Mouse (Mus musculus) heart, embryonic 14.5 days (tissue): ENCODE measurements around the gene Pik3r1. TPM values are rescaled to one million over a fixed set of nuclear protein-coding genes. Genes with fewer than 3 reads are reported as not detected.
A peak's percentile ranks its signal among the peaks of the same experiment; 100 is the strongest.

Experiments
- ATAC-seq: fragments of 200-750 bp; cut with Nextera tagmentation; 2 replicates; pipeline ENCODE4 v1.8.0; 2017; ENCODE audit warnings: low read depth, moderate TSS enrichment; ENCODE audit not compliant: insufficient number of reproducible peaks, insufficient read depth, low FRiP score
- H3K27ac ChIP-seq, 2 experiments: fragments of 200-500 bp in 1 of 2; fragments of 300-500 bp in 1 of 2; sonication (generic) in 1 of 2; replicated peaks in 1 of 2; 2 replicates each; pipeline ENCODE4 v1.5.1; 2012 to 2014; ENCODE audit warnings: low read depth in 2 of 2, low read length in 2 of 2, control low read depth in 1 of 2, mild to moderate bottlenecking in 1 of 2, mixed read lengths in 1 of 2; ENCODE audit not compliant: control insufficient read depth in 1 of 2, insufficient read depth in 1 of 2
- H3K27me3 ChIP-seq: fragments of 300-500 bp; sonication (generic); 2 replicates; pipeline ENCODE4 v1.6.1; 2014; ENCODE audit warnings: mild to moderate bottlenecking, low read length, control low read depth; ENCODE audit not compliant: control insufficient read depth, insufficient read depth
- H3K36me3 ChIP-seq: fragments of 300-500 bp; sonication (generic); 2 replicates; pipeline ENCODE4 v1.6.1; 2014; ENCODE audit warnings: mild to moderate bottlenecking, control low read depth, low read length, mixed read lengths; ENCODE audit not compliant: control insufficient read depth, insufficient read depth
- H3K4me1 ChIP-seq, 2 experiments: fragments of 200-500 bp in 1 of 2; fragments of 300-500 bp in 1 of 2; sonication (generic) in 1 of 2; 2 replicates each; pipeline ENCODE4 v1.6.1; 2012 to 2014; ENCODE audit warnings: low read length in 2 of 2, control low read depth in 1 of 2, mixed read lengths in 1 of 2; ENCODE audit not compliant: control insufficient read depth in 2 of 2, insufficient read depth in 2 of 2
- H3K4me2 ChIP-seq: fragments of 300-500 bp; sonication (generic); 2 replicates; pipeline ENCODE4 v1.6.1; 2014; ENCODE audit warnings: mild to moderate bottlenecking, low read length
- H3K4me3 ChIP-seq, 2 experiments: fragments of 200-500 bp in 1 of 2; fragments of 300-500 bp in 1 of 2; sonication (generic) in 1 of 2; 2 replicates each; pipeline ENCODE4 v1.5.1; 2012 to 2014; ENCODE audit warnings: low read length in 2 of 2, mild to moderate bottlenecking in 2 of 2, control low read depth in 1 of 2, low read depth in 1 of 2, moderate library complexity in 1 of 2; ENCODE audit not compliant: control insufficient read depth in 1 of 2, insufficient read depth in 1 of 2
- H3K9ac ChIP-seq: fragments of 300-500 bp; sonication (generic); 2 replicates; pipeline ENCODE4 v1.6.1; 2014; ENCODE audit warnings: mild to moderate bottlenecking, low read length
- H3K9me3 ChIP-seq: fragments of 300-500 bp; sonication (generic); 2 replicates; pipeline ENCODE4 v1.6.1; 2016; ENCODE audit warnings: low read length, control low read depth; ENCODE audit not compliant: control insufficient read depth
- WGBS: fragments of 180-500 bp; shearing (Covaris S2); extraction: QIAGEN DNeasy Blood & Tissue Kit; methylation state at CpG from one replicate; pipeline ENCODE4 v1.1.7; 2014; 5-methylcytosine and 5-hydroxymethylcytosine counted together
- polyA plus RNA-seq: library from polyadenylated mRNA; unstranded; fragments of >200 nt; fragmentation: Nextera tagmentation; extraction: Ambion mirVana; gene quantifications from 2 replicates; pipeline ENCODE4 v1.2.1, GENCODE M21; 2014

Gene Pik3r1
- polyA plus RNA-seq, 1 experiment from 2014 or later: 23.2 TPM

DNA sequence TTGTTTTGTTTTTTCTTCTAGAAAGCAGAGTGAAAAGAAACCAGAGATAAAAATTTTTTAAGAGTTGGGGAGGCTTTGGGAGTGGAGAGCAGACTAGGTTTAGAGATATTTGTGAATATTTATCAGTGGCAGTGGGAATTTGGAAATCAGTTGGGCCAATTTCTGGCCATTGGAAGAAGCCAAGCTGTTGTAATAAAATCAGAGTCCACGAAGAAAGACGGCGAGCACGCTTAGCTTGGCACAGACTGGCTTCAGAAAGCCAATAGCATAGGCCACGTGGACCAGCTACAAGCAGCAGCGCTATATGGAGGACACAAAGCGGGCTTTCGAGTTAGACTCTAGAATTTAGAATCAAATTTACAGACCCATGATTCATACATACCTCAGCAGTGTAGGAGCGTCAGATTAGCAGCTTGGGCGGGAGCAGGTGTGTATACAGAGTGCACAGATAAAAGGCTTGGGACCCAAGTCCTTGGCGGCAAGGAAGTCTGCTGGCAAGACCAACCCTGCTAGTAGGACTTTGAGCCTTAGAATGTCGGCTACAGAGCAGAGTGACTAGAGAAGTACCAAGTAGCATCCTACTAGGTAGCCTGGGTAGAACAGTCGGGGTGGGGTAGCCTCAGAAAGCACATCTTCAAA, 16.8 kb upstream of the Pik3r1 start:
- H3K36me3 ChIP-seq: no peaks in the 10 kb centered on the region
- H3K4me2 ChIP-seq: no peak overlapping the region
- ATAC-seq: no peak
- no peak overlapping the region for H3K4me3 ChIP-seq
- no peaks in the 10 kb centered on the region for H3K9me3 ChIP-seq
- 89% methylated on average over 13 of the region's 13 CpGs for WGBS
- no peaks in the 10 kb centered on the region for H3K4me1 ChIP-seq
- H3K9ac ChIP-seq: no peak overlapping the region
- H3K27ac ChIP-seq: no peak overlapping the region
- no peaks in the 10 kb centered on the region for H3K27me3 ChIP-seq

DNA sequence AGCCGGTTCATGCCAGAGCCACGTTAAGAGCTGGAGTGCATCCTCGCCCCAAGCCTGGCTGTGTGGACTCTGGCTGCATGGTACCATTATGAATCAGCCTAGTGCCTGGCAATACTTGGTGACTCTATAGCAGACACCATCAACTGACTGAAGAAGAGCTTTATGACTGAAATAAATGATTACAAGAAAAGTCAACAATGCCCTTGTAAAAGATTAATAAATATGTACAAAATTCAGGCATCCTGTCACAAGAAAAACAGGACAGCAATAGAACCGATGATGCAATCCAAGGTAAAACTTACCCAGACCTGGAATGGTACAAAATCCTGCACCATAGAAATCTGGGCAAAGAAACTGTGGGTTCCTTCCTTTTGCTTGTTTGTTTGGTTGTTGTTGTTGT, 11.0 kb upstream of the Pik3r1 start:
- no peak for ATAC-seq
- no peak overlapping the region for H3K27ac ChIP-seq
- H3K4me1 ChIP-seq: no peaks in the 10 kb centered on the region
- no peaks in the 10 kb centered on the region for H3K36me3 ChIP-seq
- H3K9ac ChIP-seq: no peak overlapping the region
- WGBS: 87% methylated on average over 4 of the region's 4 CpGs
- H3K4me2 ChIP-seq: no peak overlapping the region
- no peaks in the 10 kb centered on the region for H3K9me3 ChIP-seq
- H3K4me3 ChIP-seq: no peak overlapping the region
- H3K27me3 ChIP-seq: no peaks in the 10 kb centered on the region

DNA sequence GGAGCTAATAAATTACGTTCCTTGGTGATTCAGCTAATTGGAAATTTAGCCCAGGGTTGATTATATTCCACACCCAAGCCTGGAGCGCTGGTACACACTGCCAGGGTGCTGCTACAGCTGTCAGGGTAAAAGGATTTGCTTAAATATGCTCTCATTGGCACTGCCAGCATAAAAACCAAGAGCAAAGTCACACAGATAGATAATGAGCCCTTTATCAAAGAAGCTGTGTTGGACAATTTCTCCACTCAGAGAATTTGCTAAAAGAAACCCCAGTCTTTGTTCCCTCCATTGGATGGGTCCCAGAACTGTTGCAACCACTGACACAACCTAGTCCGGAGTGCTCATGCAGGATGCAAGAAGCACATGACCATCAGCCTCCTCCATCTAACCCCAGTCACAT, 9.8 kb upstream of the Pik3r1 start:
- H3K4me1 ChIP-seq: no peaks in the 10 kb centered on the region
- no peaks in the 10 kb centered on the region for H3K36me3 ChIP-seq
- H3K4me3 ChIP-seq: no peak overlapping the region
- 79% methylated on average over 3 of the region's 3 CpGs for WGBS
- ATAC-seq: no peak
- H3K9me3 ChIP-seq: no peaks in the 10 kb centered on the region
- H3K4me2 ChIP-seq: no peak overlapping the region
- no peak overlapping the region for H3K27ac ChIP-seq
- H3K27me3 ChIP-seq: no peaks in the 10 kb centered on the region
- H3K9ac ChIP-seq: no peak overlapping the region

DNA sequence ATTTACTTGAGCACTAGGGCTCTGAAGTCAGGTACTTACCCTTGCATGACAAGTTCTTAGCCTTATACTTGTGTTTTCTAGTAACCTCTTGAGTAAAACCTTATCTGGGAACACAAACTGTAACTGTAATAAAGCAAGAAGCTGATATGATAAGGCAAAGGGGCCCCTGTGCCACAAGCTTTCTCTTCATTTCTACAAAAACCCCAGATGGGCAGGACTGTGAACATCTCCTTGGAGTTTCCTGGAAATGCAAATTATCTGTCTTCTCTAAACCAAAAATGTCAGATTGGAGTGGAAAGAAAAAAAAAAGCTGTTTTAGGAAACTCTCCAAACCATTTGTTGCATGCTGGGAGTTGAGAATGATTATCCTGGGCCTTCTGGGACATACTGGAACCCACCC, 3.1 kb upstream of the Pik3r1 start:
- Histone ChIP-seq H3K9ac (no peak overlapping the region), H3K4me3 (no peak overlapping the region), H3K27me3 (no peaks in the 10 kb centered on the region), H3K27ac (no peak overlapping the region), H3K4me2 (no peak overlapping the region), H3K4me1 (peaks cover 4 to 9% of the 10 kb centered on the region in 2 experiments), H3K36me3 (no peaks in the 10 kb centered on the region), H3K9me3 (no peaks in the 10 kb centered on the region)
- ATAC-seq: no peak

DNA sequence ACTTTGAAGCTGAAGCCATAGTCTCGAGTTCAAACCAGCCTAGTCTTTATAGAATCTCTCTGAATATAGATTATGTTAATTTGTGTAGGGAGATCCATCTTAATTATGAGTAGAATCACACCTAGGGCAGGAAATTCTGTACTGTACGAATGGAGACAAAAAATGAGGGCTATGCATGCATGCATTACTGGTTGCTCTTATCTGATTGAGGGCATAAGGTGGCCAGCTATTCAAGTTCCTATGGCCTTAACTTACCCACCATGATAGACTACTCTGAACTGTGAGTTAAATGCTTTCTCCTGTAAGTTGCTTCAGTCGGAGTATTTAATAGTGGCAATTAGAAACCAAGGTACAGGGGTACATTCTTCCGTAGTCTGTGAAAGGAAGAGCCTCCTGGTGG, 1.9 kb upstream of the Pik3r1 start:
- no peak overlapping the region for H3K4me2 ChIP-seq
- no peak for ATAC-seq
- H3K27me3 ChIP-seq: no peaks in the 10 kb centered on the region
- H3K36me3 ChIP-seq: no peaks in the 10 kb centered on the region
- H3K4me1 ChIP-seq: peaks cover 7 to 20% of the 10 kb centered on the region in 2 experiments
- no peaks in the 10 kb centered on the region for H3K9me3 ChIP-seq
- H3K9ac ChIP-seq: no peak overlapping the region
- 91% methylated on average over 4 of the region's 4 CpGs for WGBS
- no peak overlapping the region for H3K27ac ChIP-seq
- no peak overlapping the region for H3K4me3 ChIP-seq

DNA sequence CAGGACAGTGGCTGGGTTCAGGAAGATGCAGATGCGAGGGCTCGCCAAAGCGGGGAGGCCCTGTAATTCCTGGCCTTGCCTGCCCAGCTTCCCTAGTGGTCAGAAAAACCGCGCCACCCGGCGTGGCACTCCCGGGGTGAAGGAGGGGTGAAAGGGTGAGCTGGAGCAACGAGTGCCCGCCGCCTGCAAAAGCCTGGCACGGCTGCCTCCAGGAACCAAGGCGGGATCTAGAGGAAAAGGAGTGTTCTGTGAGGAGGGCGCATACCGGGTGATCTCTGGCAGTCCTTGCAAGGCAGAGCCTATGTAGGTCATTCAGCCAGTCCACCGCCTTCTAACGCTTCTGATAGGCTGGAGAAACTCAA, 594 bp upstream of the Pik3r1 start:
- Histone ChIP-seq H3K27ac (peak overlapping the region; percentile 90 to 95), H3K4me1 (peaks cover 11 to 30% of the 10 kb centered on the region in 2 experiments), H3K36me3 (no peaks in the 10 kb centered on the region), H3K9ac (peak overlapping the region; percentile 75), H3K4me2 (peak overlapping the region; percentile 92), H3K27me3 (no peaks in the 10 kb centered on the region), H3K9me3 (no peaks in the 10 kb centered on the region), H3K4me3 (peak overlapping the region; percentile 72 to 99)
- under 1% methylated on average over 17 of the region's 17 CpGs for WGBS
- peak; percentile 31; the same call in 1 of the 2 replicates for ATAC-seq

DNA sequence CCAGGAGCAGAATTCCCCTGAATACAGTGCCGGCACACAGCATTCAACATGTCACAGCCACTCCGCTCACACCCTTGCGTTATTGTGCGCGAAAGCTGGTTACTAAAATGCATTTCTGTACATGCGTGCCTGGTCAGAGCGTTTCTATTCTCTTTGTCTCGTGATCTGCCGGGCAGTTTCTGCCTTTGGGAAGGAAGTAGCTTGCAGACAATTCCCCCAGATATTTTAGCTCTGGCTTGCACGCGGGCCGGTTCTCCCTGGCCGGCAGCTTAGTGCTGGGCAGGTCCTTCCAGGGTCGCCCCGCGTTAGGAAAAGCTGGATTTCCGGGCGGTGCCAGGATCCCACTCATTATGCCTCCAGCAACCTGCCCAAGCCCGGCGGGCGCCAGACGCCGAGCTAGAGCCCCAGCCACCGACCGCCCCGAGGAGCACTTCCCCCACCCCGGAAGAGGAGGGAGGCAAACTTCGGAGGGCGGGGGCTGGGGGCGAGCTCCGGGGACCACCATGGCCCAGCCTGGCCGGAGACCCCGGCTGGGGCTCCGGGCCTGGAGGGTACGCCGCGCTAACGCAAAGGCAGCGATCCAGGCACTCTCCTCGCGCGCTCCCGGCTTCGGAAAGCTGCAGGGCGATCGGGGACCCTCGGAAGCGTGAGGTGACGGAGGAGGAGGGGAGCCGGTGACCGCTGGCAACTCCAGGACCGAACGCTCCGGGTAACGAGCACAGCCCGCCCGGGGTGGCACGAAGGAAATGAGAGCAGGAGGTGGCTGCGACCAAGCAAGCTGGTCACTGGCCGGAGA, 806 bp downstream of the Pik3r1 start:
- H3K9me3 ChIP-seq: no peaks in the 10 kb centered on the region
- peak overlapping the region; percentile 81 for H3K4me2 ChIP-seq
- H3K9ac ChIP-seq: peak overlapping the region; percentile 97
- H3K36me3 ChIP-seq: no peaks in the 10 kb centered on the region
- peak overlapping the region; percentile 85 to 95 for H3K27ac ChIP-seq
- H3K27me3 ChIP-seq: no peaks in the 10 kb centered on the region
- H3K4me3 ChIP-seq: peak overlapping the region; percentile 78 to 99
- peak; percentile 24 for ATAC-seq
- under 1% methylated on average over 49 of the region's 60 CpGs for WGBS
- H3K4me1 ChIP-seq: peaks cover 16 to 43% of the 10 kb centered on the region in 2 experiments
